Mouse (Mus musculus) gastrocnemius, postnatal 36 days (tissue): ENCODE data around the gene Nsun4. TPM values are rescaled to one million over a fixed set of nuclear protein-coding genes. Genes with fewer than 3 reads are reported as not detected.
A peak's percentile ranks its signal among the peaks of the same experiment; 100 is the strongest.

Source experiments
- DNase-seq, 2 experiments: peaks; one replicate each; pipeline ENCODE4 v3.0.0; 2022
- intact Hi-C: fragments of 180-260 bp; cut with DNase I; formaldehyde crosslinking; loops from one replicate; pipeline ENCODE4 v1.15.1; 2025
- long read RNA-seq, 2 experiments: library from polyadenylated mRNA; stranded (forward); transcript quantifications; one replicate each; pipeline ENCODE4 v2.0.0; 2021
- total RNA-seq, 2 experiments: library from RNA; stranded (reverse); gene quantifications; 2 replicates each; pipeline ENCODE4 v1.2.3; 2021

The Nsun4 gene
- total RNA-seq: 10 to 100 TPM; 12.5 to 14.5 TPM
- long read RNA-seq, experiment 1, transcript Nsun4-202 (6 exons, 2,439 nt): major isoform, 12 of 20 reads
- long read RNA-seq, experiment 1, partial matches to known transcripts: 0 of 20 reads
- long read RNA-seq, experiment 1, other reads (novel, unspliced or antisense): 8 of 20 reads
- long read RNA-seq, experiment 2, transcript Nsun4-202 (6 exons, 2,439 nt): major isoform, 19 of 20 reads
- long read RNA-seq, experiment 2, partial matches to known transcripts: 0 of 20 reads
- long read RNA-seq, experiment 2, other reads (novel, unspliced or antisense): 1 of 20 reads

DNA sequence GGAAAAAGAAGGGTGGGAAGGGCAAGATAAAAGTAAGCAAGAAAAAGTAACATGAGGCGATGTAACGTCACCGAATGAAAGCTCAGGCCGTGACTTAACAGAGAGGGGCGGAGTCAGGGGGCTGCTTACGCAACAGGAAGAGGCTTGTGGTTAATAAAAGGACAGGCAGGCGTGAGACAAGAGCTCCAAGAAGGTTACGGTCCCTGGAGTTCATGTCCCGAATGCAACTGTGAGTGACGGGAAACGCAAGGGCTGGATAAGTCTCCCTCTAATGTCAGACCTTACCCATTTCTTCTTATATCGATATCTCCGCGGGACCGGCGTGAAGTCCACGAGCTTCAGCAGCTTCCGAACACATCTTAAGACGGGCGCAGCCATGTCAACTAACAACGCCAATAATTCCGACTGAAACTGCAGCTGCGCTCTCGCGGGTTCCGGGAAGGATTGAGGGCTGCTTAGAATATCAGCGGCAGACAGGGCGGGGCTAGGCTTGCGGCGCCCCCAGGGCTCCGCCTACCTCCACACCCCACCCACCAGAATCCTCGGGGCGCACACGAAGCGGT, at the start of gene Nsun4:
Nsun4 (minus strand) TSS at position 478 of the 563 bp plus-strand sequence.
- intact Hi-C loops: no loop called here
- DNase-seq: peak; percentile 86 to 89

GRCm38 (mm10) chr4:116100959-116101358, 47.3 kb upstream of the Nsun4 start:
- DNase-seq: no peak
- intact Hi-C loops: no loop called here

GRCm38 (mm10) chr4:116097211-116097610, 43.5 kb upstream of the Nsun4 start:
- intact Hi-C loops: no loop called here
- DNase-seq: no peak

- intact Hi-C loops: no loop called here
- DNase-seq: no peak
These were observed 42.6 kb upstream of the Nsun4 start for GRCm38 (mm10) chr4:116096291-116096690.

DNA sequence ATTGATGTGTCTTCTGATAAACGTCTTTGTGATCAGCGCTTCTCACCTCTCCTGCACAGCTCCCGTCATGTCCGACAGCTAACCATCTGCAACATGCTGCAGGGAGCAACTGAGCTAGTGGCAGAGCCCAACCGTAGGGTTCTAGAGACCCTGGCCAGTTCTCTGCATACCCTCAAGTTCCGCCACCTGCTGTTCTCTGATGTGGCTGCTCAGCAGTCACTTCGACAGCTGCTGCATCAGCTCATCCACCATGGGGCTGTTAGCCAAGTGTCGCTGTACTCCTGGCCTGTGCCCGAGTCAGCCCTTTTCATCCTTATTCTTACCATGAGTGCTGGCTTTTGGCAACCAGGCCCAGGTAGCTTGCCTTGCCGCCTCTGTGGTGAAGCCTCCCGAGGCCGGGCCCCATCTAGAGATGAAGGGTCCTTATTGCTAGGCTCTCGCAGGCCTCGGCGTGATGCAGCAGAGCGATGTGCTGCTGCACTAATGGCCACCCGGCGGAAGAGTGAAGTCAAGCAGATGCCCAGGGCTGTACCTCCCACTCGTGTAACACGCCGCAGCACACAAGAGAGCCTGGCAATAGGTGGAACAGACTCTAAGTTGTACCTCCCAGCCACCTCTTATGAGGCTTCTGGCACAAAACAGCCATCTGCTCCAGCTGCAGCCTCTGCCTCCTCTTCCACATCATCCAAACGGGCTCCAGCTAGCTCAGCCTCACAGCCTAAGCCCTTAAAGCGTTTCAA, 35.0 kb upstream of the Nsun4 start:
- intact Hi-C loops: no loop called here
- no peak for DNase-seq

DNA sequence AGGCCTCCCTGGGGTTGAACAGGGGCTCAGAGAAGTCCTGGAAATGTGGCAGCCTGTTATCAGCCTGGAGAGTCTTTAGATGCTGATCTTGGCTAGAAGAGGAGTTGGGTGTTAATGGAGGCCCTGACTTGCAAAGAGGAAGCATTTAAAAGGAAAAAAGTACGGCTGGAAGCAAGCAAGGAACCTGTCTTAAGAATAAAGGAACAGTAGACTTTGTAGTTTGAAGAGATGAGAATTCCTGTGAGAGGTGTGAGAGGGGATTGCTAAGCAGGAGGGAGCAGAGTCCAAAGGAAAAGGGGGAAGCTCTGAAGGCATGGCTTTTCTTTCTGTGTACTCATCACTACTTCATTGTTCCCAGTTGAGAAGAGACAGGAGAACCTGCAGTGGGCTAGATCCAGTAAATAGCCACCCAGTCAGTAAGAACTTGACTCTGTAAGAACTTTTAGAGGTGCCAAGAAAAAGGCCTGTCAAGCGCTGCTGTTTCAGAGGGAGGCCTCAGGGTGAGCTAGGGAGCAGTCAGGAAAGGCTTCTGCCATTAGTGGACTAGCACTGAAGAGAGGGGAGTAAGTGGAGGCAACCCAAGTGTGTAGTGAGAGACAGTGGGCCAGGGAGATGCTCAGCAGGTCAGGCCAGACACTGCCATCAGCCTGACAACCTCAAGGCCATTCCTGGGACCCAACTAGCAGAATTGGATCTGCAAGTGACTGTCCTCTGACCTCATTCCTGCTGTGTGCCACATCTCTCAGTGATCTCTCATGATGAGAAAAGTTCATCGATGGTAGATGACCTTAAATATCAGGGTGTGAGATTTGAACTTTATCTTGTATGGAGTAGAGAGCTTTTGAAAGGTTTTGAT, 23.8 kb upstream of the Nsun4 start:
- intact Hi-C loops: no loop called here
- DNase-seq: no peak

DNA sequence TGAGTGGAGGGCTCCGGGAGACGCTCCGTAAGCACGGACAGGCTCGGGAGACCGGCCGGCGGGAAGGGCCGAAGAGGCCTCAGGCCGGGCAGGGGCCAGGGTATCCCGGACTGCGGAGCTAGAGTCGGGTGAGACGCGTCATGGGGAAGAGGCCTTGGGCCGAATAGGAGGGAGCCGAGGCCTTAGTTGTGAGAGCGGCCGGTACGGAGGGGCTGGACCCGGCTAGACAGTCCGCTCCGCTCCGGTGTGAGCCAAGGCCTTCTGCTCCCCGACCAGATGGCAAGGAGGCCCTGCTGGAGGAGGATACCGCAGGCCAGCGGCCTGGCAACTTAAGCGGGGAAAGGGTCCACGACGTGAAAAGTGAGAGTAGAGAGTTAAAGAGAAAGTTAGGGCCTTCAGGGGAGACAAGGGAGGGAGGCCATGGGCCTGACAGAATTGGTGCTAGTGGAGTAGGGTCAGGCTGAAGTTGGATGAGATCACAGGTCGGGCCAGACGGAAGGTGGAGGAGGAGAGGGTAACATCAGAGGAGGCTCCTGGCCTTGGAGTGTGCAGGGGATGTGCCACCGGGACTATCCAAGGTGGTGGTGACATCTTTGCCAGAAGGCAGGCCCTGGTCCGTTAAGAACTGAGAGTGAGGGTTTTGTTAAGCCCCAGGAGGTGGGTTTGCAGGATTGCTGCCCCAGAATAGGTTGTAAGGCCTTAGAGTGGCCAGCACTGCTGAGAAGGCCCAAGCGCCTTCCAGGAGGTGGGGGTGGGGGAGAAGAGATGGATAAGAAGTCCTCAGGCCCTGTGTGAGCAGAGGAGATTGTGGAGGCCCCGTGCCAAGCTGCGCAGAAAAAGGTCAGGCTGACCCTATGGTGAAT, 22.9 kb upstream of the Nsun4 start:
- peak; percentile 21 to 51 for DNase-seq
- intact Hi-C loops: no loop called here

DNA sequence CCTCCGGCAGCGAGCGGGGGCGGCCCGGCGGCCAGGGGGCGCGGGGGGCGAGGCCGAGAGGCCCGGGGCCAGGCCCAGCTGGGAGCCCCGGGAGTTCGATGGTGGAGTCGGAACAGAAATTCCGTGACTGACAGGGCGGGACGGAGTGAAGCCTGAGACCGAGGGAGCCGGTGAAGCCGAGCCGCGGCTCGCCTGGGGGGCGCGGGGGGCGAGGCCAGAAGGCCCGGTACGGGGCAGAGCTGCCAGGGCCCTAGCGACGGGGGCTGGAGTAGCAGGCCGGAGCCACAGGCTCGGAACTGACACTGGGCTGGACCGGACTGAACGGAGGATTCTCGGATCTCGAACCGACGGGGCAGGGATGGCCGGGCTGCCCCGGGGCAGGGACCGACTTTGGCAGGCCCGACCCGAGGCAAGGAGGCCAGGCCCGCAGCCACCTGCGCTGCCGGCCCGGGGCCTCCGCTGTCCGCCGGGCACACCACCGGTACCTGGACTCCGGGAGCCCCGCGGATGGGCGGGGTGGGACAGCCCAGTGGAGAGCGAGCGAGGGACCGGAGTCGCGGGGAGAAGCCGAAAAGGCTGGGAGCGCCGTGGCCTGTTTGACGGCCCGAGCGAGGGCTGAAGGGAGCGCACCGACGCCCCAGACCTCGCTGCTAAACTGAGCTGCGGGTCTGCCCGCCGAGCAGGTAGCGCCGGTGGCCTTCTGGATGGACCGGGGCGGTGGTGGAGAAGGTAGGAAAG, 22.1 kb upstream of the Nsun4 start:
- DNase-seq: peak; percentile 65 to 73
- intact Hi-C loops: no loop called here

GRCm38 (mm10) chr4:116074861-116075620, 21.4 kb upstream of the Nsun4 start, which contains the start of the genes Uqcrh and Lrrc41:
Gene Uqcrh (minus strand): TSS chr4:116075071.
Gene Lrrc41 (plus strand): TSS chr4:116075269.
- DNase-seq: peak; percentile 93 to 96
- intact Hi-C loops: no loop called here

GRCm38 (mm10) chr4:116074145-116074675, 20.5 kb upstream of the Nsun4 start:
- no peak for DNase-seq
- intact Hi-C loops: no loop called here

DNA sequence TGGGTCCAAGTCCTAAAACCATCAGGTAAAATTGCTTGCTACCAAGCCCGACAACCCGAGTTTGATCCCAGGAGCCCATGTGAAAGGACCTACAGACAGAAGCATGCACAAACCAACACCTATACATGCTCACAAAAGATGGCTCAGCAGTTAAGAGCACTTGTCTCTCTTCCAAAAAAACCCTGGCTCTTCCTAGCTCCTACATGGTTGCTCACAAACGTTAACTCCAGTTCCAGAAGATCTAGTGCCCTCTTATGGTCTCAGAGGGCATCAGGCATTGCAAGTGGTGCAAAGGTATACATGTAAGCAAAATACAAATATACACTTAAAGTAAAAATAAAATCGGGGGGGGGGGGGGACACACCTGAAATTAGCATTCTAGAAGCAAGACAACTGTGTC, 19.5 kb upstream of the Nsun4 start:
- intact Hi-C loops: no loop called here
- DNase-seq: no peak

GRCm38 (mm10) chr4:116070116-116070515, 16.4 kb upstream of the Nsun4 start:
- no peak for DNase-seq
- intact Hi-C loops: no loop called here

DNA sequence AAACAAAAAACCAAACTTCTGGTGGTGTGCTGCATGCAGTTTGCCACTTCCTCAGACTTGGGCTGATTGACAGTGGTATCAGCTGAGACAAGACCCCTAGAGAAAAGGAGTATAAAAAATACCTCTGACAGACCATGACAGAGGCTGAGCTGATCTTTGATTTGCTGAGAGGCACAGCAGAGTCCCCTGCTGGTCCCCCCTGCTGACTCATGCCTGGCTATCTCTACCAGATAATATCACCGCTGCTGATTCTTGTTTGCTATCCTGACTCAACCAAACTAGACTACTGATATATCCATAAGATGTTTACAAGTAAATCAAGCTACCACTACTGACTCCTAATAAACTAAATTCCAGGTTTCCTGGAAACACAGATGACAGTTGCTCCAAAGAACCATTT, 10.2 kb upstream of the Nsun4 start:
- DNase-seq: no peak
- intact Hi-C loops: no loop called here

DNA sequence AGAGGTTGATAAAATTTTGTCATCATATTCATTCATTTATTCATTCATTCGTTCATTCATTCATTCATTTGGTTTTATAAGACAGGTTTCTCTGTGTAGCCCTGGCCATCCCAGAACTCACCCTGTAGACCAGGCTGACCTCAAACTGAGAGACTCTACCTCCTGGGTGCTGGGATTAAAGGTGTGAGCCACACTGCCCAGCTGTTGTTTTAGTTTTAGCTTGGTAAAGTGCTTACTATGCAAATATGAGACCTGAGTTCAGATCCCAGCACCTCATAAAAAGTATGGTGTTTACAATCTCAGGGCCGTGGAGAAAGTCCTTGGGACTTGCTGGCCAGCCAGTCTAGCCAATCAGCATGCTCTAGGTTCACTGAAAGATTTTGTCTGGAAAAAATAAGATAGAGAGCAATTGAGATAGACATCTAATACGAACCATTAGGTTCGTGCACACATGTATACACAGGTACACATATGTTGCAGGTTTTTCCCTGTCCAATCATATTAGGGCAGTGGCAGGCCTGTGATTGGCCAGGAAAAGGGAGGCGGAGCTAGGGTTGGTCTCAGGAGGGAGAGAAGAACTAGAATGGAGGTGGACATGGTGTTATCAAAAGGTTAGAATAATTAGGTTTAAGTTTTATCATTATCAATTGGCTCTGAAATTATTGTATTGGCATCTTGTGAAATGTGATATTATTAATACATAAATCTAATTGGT, 5.5 kb upstream of the Nsun4 start:
- no peak for DNase-seq
- intact Hi-C loops: no loop called here

GRCm38 (mm10) chr4:116057559-116057958, 3.9 kb upstream of the Nsun4 start:
- intact Hi-C loops: no loop called here
- no peak for DNase-seq

DNA sequence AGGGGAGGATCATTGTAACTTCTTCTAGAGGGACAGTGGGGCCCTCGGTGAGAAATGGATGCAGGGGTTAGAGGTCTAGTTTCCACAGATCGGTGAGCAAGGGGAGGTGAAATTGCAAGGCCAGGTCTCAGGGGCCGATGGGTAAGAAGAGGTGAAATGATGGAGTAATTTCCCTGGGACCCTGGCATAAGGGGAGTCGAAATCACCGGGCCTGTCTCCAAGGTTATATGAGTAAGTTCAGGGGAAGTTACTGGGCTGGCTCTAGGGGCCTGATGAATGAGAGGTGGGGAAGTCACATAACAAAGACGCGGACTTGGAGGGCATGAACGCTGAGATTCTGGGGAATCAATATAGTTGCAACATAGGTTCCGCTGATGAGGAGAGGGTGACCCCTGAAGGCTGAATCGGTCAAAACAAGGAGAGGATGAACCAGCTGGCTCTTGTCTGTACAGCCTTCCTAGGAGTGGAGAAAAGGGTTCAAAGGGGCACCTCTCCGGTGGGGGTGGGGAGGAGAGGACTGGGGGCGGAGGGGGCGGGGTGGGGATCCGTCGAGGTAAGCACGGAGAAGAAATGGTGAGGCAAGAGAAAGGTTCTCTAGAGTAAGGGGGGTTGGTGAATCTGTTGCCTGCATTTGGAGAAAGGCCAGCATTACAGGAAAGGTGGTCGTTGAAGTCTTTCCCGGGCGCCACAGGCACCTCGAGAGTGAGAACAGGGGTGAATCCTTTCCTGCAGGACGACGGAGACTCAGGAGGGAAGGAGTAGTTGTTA, 966 bp downstream of the Nsun4 start:
- intact Hi-C loops: no loop called here
- DNase-seq: no peak

DNA sequence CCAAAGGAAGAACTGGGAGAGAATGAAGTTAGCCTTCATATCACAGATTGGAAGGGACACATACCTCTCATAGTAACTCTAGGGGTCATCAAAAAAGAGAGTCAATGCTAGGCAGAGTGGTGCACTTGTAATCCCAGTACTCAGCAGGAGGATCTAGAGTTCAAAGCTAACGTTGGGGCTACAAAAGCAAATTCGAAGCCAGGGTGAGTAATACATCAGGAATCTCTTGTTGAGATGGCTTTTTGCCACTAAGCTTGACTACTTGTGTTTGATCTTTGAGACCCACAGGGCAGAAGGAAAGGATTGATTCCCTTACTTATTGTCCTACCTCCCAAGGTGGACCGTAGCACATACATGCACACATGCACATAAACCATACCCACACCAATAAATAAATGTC, 4.5 kb downstream of the Nsun4 start:
- no peak for DNase-seq
- intact Hi-C loops: no loop called here
